Mouse (Mus musculus): ENCODE data around the gene Kif16b.

Kif16b gene

DNA sequence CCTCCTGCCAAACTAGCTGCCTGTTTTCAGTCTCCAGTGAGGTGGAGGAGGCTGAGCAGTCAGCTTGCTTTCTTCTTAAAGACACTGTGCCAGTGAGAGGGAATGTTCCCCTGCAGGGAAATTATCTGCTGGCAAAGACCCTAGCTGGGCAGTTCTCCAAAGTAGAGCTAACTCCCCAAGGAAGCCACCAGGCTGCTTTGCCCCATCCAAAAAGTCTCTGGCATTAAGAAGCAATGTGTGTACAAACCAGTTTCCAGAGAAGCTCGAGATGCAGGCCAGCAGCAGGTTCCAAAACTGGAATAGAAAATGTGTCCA is 169.6 kb downstream of the Kif16b start:
- DNase-seq: no peak

DNA sequence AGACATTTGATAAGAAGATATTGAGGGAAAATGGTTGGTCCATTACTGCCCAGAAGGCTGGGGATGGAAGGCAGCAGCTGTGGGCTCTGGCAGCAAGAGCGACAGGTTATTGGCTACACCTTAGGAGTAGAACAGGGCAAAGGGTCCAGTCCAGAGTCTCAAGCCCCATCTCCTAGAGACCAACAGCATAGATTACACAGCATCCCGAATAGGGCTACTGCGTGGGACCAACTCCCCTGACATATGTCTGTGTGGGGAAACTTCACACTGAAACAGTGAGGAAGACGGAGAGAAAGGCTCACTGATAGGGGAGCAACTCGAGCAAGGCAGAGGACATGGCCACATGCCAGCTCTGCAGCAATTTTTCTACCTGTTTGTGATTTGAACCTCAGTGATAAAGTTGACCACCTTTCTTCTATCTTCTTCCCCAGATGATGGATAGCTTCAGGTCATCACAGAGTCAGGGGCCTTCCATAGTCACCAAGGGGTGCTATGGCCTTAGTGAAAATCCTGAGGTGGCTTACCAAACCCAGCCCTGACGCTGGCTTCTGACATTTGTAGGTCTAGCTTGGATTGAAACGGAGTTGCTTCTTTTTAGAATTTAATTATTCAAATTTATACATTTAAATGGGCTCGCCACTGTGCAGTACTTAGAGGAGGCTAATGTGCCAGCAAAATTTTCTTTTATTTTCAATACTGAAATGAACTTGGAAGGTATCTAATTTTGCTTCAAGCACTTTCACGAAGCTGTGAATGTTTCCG is 170.1 kb downstream of the Kif16b start:
- no peak for DNase-seq

DNA sequence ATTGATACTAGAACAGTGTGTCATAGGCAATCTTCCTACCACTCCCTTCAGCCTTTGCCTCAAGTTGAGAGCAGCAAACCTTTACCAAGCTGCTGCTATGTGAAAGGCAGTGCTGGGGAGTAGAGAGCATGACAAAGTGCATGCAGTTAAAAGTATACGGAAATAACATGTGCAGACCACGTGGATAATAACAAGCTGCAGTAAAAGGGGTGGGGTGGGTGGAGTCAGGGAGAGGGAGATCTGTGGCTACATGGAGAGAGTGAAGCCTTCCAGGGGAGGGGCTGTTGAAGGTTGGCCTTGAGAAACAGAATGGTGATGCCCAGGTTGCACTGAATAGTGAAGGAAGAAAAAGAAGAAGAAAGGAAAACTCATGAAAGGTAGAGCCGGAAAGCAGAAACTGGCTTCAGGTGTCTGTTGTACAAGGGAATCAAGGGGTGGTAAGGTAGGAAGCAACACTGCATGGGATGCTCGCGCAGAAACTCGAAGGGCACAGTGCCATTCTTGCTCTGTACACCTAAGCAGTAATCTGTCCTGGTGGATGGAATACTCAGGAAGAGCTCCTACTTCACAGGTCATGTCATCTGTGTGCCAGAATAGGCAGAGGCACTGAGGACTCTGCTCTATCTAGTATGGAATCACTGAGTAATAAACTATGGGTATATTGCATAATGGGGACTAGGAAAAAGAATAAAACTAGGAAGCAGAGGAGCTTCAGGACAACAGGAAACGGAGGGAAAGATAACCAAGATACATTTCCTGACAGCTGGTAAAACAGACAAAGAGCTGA is 176.9 kb downstream of the Kif16b start:
- DNase-seq: no peak

DNA sequence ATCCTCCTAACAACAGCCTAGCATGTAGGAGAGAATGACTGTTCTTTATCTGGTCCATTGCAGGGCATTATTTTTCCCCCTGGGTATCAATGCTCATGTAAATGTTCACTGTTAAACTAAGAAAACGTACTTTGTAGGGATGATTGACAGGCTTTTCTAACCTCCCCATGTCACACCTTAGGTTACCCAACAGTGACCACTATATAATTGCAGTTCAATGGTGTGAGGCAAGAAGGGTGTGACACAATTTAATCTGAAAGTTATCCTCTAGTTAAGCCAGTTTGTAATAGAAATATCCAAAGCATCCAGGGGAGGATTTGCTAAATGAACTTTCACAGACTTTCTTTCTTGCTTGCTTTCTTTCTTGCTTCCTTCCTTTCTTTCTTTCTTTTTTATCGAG is 181.2 kb downstream of the Kif16b start:
- DNase-seq: no peak

DNA sequence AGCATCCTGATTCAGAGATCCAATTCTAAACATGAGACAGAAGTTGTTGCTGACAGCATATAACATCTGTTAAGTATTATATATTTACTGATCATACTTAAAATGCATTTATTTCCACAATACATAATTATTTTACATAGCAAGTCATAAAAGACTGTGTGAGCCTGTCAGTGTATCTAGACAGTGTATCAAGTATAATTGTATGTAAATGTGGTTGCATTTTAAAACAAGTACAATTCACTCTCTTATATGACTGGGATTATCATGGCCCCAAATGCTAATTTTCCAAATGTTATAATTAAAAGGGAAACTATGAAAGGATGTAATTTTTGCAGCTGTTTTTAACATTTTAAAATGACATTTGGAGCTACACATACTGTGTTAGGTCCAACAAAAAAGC is 182.3 kb downstream of the Kif16b start:
- DNase-seq: no peak

DNA sequence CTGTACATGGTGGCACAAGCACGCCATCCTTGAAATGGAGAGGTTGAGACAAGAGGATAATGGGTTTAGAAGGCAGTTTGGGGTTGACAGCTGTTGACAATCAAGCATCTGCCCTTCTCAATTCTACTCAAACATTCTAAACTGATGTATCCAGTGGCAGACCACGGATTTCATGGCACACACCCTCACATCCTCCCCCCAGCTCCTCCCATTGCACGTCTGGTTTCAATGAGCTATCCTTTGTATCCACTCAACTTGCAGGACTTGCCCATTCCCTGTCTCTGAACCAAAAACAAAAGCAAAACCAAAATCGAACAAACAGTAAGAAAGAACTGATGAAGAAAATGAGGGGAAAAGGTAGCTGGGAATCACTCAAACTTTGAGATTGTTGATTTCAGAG is 183.7 kb downstream of the Kif16b start:
- DNase-seq: no peak

DNA sequence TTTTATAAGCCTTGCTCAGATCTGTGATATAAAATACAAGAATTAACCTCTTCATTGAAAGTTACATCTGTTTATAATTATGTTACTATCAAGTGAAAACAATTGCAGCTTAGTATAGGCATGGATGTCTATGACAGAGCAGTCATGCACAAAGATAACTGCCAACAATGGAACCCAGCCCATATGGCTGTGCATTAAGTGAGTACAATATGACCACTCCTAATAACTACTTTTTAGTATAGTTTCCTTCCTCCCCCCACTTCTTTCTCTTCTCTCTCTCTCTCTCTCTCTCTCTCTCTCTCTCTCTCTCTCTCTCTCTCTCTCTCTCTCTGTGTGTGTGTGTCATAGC is 185.4 kb downstream of the Kif16b start:
- no peak for DNase-seq

DNA sequence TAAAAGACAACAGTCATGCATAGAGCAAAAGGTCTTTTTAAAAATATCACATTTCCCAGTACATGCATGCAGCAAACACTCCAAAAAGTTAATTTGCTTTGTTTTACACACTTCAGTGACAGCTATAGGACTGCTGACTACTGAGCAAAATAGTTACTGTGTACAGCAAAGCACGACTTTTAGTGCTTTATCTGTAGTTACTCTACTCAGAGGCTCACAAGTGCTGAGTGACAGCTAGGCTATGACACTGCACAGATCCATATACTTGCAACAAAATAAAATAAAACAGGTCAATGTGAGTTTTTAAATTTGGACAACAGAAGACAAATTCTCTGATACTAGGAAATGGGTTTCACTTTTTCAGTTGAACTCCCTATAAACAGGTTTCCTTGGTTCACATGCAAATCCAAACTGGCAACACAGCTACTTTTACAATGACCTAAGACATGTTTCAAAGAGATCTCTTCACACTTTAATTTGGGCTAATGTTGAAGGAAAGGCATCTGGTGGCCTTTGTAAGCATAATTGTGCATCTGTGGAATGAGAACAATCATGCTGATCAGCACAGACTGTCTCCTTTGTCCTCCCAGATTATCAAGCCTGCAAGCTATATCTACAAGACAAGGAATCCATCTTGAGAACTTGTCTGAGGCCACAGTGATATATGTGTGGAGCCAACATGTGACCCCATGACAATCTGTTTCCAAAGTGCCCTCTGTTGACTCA is 186.0 kb downstream of the Kif16b start:
- no peak for DNase-seq

DNA sequence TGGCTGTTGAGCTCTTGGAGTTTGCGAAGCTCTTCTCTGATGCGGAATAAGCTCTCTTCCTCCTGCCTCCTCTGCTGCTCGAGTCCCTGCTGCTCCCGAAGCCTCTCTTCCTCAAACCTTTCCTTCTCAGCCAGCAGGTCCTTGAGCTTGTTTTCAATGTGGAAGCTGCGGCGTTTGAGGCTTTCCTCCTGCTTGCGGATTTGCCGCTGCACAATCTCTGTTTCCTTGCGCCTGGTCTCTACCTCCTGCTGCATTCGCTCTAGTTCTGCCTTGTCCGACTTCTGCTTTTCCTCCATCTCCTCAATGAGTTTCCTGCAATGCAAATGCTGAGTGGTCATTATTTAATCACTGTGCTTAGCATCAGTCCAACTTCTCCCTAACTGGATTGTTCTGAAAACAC is 188.6 kb downstream of the Kif16b start:
- DNase-seq: no peak

DNA sequence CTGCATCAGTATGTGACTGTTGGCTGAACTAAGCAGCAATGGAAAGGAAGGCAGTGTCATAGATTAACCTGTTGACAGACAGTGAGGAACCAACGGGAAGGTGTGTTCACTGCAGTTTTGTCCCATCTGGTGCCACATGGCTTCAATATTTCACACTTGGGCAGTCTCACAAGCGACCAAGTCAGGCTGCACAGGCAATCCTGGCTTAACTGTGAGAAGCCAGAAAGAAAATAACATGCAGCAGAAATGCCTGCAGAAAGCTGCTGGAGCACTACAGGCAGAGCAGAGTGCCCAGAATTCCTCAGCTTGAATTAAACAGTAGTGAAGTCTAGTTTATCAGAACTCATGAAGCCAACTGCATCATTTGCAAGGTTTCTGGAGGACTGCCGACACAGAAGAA is 192.0 kb downstream of the Kif16b start:
- DNase-seq: no peak

DNA sequence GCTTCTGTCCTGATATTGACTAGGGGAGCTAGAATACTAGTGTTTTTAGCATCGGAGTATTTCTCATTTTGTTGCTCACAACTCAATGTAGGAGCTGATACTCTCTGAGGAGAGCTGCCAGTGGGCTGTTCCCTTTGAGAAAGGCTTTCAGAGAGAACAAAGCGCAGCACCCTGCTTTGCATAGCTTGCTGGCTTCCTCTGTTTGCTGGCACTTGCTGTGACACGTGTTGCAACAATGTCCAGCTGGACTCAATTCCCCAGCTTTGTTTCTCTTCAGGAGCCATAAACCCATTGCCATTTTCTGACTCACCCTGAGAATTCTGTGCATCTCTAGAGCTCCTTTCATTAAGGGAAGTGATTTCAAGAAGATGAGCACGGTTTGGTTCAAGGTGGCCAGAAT is 200.6 kb downstream of the Kif16b start:
- no peak for DNase-seq

DNA sequence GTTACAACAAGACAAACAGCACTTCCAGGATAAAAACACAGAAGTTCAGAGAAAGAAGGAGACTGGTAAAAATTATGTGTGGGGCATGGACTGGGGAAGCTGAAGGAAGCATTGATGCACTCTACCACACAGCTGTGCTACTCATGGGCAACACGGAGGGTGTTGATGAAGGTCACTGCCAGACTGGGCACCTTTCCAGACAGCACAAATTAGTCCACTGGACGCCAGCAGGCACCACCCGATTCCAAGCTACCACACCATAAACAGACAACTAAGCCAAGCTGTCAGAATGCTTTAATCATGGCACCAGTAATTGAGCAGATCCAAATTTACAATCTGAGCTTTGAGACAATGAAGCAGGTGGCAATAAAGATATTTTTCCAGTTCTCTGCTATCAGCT is 202.7 kb downstream of the Kif16b start:
- DNase-seq: no peak

DNA sequence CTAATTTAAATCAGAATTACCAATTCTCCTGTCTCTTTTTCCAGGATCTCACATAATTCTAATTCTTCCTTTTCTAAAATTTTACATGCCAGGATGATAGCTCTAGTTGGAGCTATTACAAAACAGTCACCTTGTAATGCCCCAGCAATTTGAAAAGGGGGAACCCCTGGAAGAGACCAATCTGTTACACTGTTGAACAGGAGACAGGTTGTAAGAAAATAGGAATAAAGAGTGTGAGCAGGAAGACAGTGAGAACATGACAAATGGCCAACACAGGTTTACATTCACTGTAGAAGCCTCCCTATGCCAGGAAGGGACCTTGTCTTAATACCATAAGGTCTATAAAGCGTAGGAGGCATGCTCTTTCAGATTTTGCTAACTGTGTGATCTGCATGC is 206.4 kb downstream of the Kif16b start:
- no peak for DNase-seq

DNA sequence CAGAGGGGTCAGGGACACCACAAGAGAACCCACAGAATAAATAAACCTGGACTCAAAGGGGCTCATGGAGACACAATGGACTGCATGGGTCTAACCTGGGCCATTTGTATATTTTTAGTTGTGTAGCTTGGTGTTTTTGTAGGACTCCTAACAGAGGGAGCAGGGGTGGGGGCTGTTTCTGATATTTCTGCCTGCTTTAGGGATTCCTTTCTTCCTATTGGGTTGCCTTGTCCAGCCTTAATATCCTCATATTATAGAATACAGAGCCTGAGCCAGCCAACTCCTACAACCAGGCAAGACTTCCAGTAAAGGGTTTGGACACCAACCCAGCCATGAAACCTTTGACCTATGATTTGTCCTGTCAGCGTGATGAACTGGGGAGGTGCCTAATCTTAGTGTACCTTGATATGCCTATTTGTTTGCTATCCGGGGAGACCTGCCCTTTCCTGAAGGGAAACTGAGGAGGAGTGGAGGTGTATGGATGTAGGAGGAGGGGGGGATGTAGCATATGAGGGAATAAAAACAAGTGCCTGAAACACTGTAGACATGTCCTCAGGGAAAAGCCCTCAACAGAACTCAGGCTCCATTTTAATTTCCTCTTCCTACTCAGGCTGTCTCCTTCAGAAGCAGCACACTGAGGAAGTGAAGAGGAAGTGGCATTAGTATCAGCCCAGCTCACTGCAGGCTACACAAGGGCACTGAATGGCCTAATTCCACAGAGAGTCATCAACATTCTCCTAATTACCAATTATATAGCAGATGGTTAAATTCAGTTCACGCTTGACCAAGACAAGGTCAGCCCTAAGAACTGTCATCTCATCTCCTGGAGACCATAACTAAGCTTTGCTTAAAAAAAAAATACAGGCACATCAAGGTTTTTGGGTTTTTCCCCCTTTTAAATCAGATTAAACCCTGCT is 207.1 kb downstream of the Kif16b start:
- DNase-seq: no peak

DNA sequence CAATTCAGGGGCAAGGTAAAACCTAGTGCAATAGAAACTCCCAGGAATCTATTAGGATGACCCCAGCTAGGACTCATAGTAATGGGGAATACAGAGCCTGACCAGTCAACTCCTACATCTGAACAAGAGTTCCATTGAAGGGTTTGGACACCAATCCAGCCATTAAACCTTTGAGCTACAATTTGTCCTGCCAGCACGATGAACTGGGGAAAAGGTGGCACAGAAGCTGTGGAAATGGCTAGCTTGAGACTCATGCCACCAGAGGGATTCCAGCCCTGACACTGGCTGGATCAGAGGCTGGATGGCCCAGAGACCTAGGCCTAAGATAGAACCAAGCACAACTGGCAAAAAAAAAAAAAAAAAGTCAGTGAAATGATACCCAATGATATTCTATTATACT is 207.9 kb downstream of the Kif16b start:
- no peak for DNase-seq

DNA sequence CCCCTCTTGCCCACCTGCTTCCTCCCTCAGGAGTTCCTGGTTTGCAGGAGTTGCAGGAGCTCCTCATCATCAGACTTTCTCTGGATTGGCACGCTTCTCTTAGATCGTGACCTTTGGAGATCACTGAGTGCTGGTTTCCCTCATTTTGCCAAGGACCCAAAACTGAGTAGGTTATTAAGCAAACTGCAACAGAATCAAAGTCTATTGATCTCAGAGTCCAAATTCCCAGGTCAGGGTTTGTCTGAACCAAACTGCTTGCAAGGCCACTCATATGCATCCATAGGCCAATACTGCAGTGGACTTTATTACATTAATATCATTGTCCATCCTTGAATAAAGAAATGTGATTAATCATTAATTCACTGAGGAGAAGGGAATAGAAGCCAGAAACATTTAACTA is 211.8 kb downstream of the Kif16b start:
- no peak for DNase-seq

DNA sequence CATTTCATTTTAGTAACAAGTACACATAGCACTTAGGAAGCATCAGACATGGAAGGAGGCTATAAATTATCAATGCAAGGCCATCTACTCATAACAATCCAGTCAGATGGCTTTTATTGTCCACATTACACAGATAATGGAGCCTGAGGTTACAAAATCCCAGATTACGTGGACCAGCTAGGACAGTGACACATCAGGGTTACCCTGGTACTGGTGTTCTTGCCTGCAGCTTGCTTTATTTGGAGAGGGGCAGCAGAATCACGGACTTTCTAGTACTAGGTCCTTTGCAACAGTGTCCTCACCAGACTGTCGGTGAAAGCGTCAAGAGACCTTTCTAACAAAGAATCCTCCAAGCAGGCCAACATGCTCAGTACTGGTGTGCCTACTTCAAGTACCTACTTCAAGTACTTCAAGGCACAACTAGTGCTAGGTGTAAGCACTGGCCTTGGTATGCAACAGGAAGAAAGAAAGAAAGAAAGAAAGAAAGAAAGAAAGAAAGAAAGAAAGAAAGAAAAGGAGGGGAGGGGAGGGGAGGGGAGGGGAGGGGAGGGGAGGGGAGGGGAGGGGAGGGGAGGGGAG is 213.3 kb downstream of the Kif16b start:
- no peak for DNase-seq

DNA sequence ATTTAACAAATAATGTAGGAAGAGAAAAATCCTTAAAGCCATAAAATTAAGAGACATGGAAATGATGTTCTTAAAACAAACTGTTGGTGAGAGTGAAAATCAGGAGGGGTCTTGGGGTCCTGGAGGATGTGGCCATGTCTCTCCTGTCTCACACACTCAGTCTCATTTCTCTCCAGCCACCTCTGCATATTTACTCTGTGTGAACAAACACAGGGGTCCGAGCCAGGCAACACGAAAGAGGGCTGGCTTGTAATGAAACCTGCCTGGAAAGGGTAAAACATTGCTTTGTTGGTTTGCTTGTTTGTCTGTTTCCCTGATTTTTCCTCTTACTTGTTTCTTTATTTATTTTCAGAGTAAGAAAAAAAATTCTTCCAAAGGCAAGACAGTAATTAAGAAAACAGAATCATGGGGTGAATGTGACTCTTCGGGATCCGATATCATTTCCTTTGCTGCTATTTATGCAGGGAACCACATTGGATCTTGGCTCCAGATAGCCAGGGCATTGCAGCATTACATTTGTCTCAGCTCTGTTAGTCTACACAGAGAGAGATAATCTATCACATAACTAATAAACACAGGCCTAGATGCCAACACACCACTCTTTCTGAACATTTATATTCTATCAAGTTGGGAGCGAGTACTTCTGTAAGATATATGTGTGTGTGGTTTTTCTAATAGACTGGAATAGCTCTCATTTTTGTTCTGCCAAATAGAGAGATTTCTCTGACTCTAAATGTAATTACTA is 218.2 kb downstream of the Kif16b start:
- DNase-seq: no peak

DNA sequence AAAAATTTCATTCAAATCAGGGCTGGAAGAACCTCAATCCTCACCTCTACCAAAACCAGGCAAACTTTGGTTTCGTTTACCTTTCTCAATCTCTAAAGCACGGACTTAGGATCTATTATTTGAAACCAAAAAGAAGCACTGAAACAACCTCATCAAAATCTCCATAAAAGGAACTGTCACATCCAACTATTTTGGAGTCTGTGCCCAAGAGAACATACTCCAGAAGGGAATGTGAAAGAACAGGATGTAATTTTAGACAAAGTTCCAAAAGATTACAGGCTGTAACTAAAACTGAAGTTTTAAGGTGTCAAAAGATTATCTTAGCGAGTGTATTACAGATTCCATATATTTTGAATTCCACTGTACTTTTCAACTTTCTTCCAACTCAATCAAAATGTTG is 232.9 kb downstream of the Kif16b start:
- DNase-seq: no peak

DNA sequence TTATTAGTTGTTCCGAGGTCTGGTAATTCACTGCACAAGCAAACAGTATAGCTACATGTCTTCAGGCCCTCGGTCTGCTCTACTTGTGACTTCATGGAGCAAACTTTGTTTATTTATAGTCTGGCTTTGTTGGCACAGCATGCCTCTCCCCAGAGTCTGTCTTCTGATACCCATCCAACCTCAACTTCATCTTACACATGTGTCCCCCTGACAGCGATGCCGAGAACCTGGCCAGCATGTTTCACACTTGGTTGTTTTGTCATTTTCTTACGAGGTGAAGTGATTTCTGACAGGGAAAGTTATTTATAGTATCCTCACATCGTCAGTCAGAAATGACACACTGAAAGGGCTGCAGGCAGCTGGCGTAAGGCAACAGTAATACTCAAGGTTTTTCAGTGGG is 249.7 kb downstream of the Kif16b start:
- DNase-seq: no peak

DNA sequence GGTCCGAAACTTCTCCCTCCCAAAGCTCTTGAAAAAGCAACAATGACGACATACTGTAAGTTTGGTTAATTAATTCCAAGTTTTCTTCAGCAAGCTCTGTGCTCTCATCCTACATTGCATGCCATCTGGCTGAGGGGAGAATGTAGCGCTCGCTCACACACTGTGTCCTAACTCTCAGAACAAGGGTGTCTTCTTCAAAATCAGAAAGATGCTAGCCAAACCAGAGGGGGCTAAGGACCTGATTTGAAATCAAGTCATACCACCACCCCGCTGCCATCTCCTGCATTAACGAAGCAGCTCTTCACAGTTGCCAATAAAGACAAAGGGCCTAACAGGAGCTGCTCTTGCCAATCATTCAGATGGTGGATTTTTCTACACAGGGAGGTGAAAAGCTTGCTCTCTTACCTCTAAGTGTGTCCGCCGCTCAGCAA is 253.3 kb downstream of the Kif16b start:
- DNase-seq: no peak

DNA sequence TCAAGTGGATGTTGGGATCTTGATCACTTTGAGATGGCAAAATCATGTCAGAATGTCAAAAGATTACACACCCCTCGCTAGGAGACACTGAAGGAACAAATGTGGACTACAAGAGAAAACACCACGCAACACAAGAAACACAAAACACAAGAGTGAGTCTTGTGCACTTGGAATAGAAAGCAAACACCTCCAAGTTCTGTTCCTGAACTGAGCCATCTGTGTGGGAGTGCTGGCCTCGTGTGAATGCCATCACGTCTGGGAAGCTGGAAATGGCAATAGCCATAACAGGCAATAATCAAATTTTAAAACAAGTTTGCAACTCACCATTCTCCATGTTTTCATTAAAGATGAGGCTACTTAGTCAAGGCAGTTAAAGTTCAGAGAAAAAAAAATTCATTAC is 254.5 kb downstream of the Kif16b start:
- DNase-seq: no peak

All from thymus, adult 18-20 months (tissue).